Mouse (Mus musculus) bone marrow, adult 2 months (tissue): Measurements from ENCODE around the gene Cops4. TPM values are rescaled to one million over a fixed set of nuclear protein-coding genes. Genes with fewer than 3 reads are reported as not detected.
A peak's percentile ranks its signal among the peaks of the same experiment; 100 is the strongest.

Source experiments
- H3K27ac ChIP-seq: fragments of 200-500 bp; 2 replicates; pipeline ENCODE4 v1.5.1; 2012; ENCODE audit warnings: low read depth, mild to moderate bottlenecking, control low read depth, inconsistent platforms, low read length; ENCODE audit not compliant: control insufficient read depth, poor library complexity, insufficient read depth
- H3K4me1 ChIP-seq: fragments of 200-500 bp; 2 replicates; pipeline ENCODE4 v1.6.1; 2011; ENCODE audit warnings: low read length; ENCODE audit not compliant: control insufficient read depth, insufficient read depth
- H3K4me3 ChIP-seq: fragments of 200-500 bp; replicated peaks from 2 replicates; pipeline ENCODE3; 2011; ENCODE audit warnings: mild to moderate bottlenecking, low read depth, low read length, control low read depth; ENCODE audit not compliant: control insufficient read depth
- CTCF ChIP-seq: fragments of 200-500 bp; IDR thresholded peaks from 2 replicates; pipeline ENCODE4 v1.5.1; 2011; ENCODE audit warnings: low read length, control low read depth; ENCODE audit not compliant: control insufficient read depth, insufficient read depth
- POLR2A ChIP-seq: fragments of 200-500 bp; IDR thresholded peaks from 2 replicates; pipeline ENCODE4 v1.6.1; 2011; ENCODE audit warnings: low read depth, mild to moderate bottlenecking, control low read depth, low read length, borderline replicate concordance; ENCODE audit not compliant: control insufficient read depth
- WGBS: fragments of 180-500 bp; shearing (Covaris S2); methylation state at CpG from one replicate; pipeline ENCODE4 v1.1.7; 2018; 5-methylcytosine and 5-hydroxymethylcytosine counted together
- polyA plus RNA-seq: library from polyadenylated mRNA; stranded (reverse); fragments of >200 nt; gene quantifications from 2 replicates; pipeline ENCODE4 v1.2.4, GENCODE M21; 2011; ENCODE audit warnings: low replicate concordance; ENCODE audit not compliant: missing spikeins, insufficient read depth, insufficient read length

Cops4 gene
- polyA plus RNA-seq, 1 experiment: 45.5 TPM

- H3K4me1 ChIP-seq: no peaks in the 10 kb centered on the region; the same call in 1 of the 2 replicates
- WGBS: 84% methylated on average over 1 of the region's 1 CpGs
- no peak overlapping the region for H3K4me3 ChIP-seq
Observed at GRCm38 (mm10) chr5:100523331-100523730, 5.2 kb downstream of the Cops4 start.

GRCm38 (mm10) chr5:100524921-100525320, 6.8 kb downstream of the Cops4 start:
- 87% methylated on average over 9 of the region's 9 CpGs for WGBS
- TF ChIP-seq CTCF: no peak
- Histone ChIP-seq H3K4me1 (no peaks in the 10 kb centered on the region; the same call in 1 of the 2 replicates), H3K4me3 (no peak overlapping the region), H3K27ac (no peak overlapping the region)

More at GRCm38 (mm10) chr5:100523331-100523730, 5.2 kb downstream of the Cops4 start:
- TF ChIP-seq POLR2A (no peak), CTCF (no peak)
- H3K27ac ChIP-seq: no peak overlapping the region

- WGBS: 19% methylated on average over 3 of the region's 3 CpGs
- no peak overlapping the region for H3K27ac ChIP-seq
- TF ChIP-seq POLR2A (no peak), CTCF (no peak)
- no peak overlapping the region for H3K4me3 ChIP-seq
- H3K4me1 ChIP-seq: no peaks in the 10 kb centered on the region; the same call in 1 of the 2 replicates
Observed at GRCm38 (mm10) chr5:100525620-100526019, 7.5 kb downstream of the Cops4 start.

- no peak for TF ChIP-seq POLR2A
- no peak for TF ChIP-seq CTCF
- Histone ChIP-seq H3K27ac (no peak overlapping the region), H3K4me3 (no peak overlapping the region), H3K4me1 (no peaks in the 10 kb centered on the region; the same call in 1 of the 2 replicates)
- 4% methylated on average over 7 of the region's 7 CpGs for WGBS
Observed at GRCm38 (mm10) chr5:100526164-100526563, 8.1 kb downstream of the Cops4 start.

DNA sequence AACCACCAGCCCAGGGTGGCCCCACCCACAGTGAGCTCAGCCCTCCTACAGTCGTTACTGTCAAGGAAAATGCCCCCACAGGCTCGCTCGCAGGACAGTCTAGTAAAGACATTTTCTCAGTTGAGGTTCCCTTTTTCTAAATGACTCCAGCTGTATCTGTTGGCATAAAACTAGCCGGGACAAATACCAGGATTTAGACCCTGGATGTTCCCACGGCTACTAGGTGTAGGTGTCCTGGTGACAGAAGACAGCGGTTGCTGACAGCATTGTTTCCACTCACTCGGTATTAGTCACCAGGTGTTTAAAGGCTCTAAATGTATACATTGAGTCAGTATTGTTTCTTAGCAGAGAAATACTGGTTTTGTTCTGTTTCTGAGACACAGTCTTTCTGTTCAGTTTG, 17.7 kb downstream of the Cops4 start:
- no peaks in the 10 kb centered on the region for H3K4me1 ChIP-seq
- no peak overlapping the region for H3K4me3 ChIP-seq
- no peak overlapping the region; the same call in 1 of the 2 replicates for H3K27ac ChIP-seq
- WGBS: 79% methylated on average over 7 of the region's 7 CpGs
- no peak for TF ChIP-seq CTCF
- TF ChIP-seq POLR2A: no peak

DNA sequence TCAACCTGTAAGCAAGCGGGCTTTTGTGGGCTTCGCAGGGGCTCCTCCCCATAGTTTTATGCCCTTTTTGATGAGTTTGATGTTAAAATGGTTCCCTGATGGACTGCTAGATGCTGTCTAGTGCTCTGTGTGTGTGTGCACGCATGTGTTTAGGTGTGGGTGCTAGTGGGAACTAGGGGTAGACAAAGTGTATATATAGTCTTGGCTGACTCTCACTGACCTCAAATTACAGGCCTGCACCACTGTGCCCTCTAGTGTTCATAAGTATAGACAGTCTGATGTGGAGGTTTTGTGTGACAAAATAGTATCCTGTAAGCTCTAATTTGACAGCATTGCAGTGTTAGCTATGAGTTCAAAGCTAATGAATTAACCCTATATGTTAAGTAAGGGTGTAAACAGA, 18.5 kb downstream of the Cops4 start:
- WGBS: 70% methylated on average over 3 of the region's 3 CpGs

DNA sequence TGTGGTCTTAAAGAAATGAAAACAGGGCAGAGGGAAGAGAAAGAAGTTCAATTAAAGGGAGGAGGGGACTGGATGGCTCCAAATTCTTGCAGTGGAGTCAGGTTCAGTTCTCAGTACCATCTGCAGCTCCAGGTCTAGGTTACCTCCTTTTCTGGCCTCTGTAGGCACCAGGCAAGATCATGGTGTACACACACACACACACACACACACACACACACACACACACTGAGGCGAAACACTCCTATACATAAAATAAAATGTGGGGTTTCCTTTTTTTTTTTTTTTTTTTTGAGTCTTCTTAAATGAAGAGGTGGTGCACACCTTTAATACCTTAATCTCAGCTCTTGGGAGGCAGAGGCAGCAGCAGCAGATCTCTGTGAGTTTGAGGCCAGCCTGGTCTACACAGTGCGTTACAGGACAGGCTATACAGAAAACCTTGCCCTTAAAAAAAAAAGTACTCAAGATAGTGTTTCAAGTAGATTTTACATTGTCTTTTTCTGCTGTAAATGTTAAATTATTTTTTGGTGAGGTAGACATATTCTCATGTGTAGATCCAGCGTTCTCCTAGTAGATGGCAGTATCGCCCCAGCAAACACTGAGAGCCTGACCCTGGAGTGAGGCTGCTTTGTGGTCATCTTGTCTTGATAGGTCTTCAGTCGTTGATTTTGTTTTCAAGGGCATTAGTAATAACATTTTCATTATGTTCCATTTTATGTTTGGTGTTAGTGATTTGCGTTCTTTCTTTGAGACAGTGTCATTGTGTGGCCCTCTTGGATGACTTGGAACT, 28.4 kb downstream of the Cops4 start:
- no peak overlapping the region for H3K4me3 ChIP-seq
- H3K27ac ChIP-seq: no peak overlapping the region
- peak; percentile 64 for TF ChIP-seq CTCF
- TF ChIP-seq POLR2A: no peak
- H3K4me1 ChIP-seq: no peaks in the 10 kb centered on the region
- WGBS: 73% methylated on average over 6 of the region's 6 CpGs

More for the DNA sequence above, 18.5 kb downstream of the Cops4 start:
- Histone ChIP-seq H3K4me1 (no peaks in the 10 kb centered on the region), H3K4me3 (no peak overlapping the region), H3K27ac (no peak overlapping the region)
- TF ChIP-seq POLR2A (no peak), CTCF (peak; percentile 50)

DNA sequence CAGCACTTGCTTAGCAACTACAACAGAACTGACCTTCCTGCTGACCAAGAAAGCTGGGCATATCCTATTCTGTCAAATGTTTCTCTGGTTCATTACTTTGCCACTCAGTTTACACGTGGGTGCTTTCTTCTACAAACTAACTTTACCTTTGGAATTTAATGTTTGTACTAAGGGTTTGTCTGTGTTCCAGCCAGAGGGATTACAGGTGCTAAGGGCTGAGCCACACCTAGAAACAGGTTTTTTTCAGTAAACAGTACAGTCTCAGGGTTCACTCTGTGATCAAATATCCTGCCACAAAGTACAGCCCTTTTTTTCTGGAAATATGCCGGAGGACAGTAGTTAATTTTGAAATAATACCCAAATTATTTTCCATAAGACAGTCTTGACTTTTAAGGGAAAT, 30.1 kb downstream of the Cops4 start:
- Histone ChIP-seq H3K4me3 (no peak overlapping the region), H3K4me1 (no peaks in the 10 kb centered on the region), H3K27ac (no peak overlapping the region)
- 83% methylated on average over 2 of the region's 2 CpGs for WGBS
- TF ChIP-seq POLR2A: no peak
- TF ChIP-seq CTCF: no peak
